Mouse (Mus musculus): ENCODE measurements around the gene Hebp2. TPM values are rescaled to one million over a fixed set of nuclear protein-coding genes. Genes with fewer than 3 reads are reported as not detected.

Gene Hebp2
- total and polyA plus RNA-seq, 3 experiments: not detected

DNA sequence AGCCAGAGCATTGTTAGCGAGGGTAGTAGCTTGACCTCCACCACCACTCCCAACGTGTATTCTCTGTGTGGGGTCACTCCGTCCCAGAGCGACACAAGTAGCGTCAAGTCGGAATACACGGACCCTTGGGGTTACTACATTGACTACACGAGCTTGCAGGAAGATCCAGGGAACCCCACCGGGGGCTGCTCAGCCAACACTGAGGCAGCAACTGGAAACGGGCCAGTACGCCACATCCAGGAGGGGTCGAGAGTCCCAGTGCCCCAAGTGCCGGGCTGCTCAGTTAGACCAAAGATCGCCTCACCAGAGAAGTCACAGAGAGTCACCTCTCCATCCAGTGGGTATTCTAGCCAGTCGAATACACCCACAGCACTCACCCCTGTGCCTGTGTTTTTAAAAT lies 20.6 kb downstream of the Hebp2 start:
- no peaks in the 10 kb centered on the region for H3K9me3 ChIP-seq (replicated peaks)
- no peak for ATAC-seq (ENCODE audit: extremely low read depth, insufficient number of reproducible peaks, low FRiP score, poor library complexity, severe bottlenecking)
- no peaks in the 10 kb centered on the region for H3K4me1 ChIP-seq (ENCODE audit: insufficient read depth, low read depth, low read length)
- DNase-seq (ENCODE audit: low spot score): no peak
- peaks cover 4% of the 10 kb centered on the region; the same call in 1 of the 2 replicates for H3K27me3 ChIP-seq (ENCODE audit: insufficient read depth, low read length)
- TF ChIP-seq TAL1 (conservative IDR thresholded peaks at IDR 0.05; ENCODE audit: low read depth, low read length): no peak
- no peak for TF ChIP-seq POLR2AphosphoS5 (IDR thresholded peaks at IDR 0.05; ENCODE audit: insufficient replicate concordance, low read depth, low read length)
- no peak for TF ChIP-seq GATA1 (IDR thresholded peaks at IDR 0.05; ENCODE audit: borderline replicate concordance, low read length)
- no peak for TF ChIP-seq GATA2 (IDR thresholded peaks at IDR 0.05; ENCODE audit: borderline replicate concordance, low read depth, low read length)
- H3K36me3 ChIP-seq (replicated peaks): no peaks in the 10 kb centered on the region
- H3K4me3 ChIP-seq (ENCODE audit: low read depth, low read length): no peak overlapping the region

DNA sequence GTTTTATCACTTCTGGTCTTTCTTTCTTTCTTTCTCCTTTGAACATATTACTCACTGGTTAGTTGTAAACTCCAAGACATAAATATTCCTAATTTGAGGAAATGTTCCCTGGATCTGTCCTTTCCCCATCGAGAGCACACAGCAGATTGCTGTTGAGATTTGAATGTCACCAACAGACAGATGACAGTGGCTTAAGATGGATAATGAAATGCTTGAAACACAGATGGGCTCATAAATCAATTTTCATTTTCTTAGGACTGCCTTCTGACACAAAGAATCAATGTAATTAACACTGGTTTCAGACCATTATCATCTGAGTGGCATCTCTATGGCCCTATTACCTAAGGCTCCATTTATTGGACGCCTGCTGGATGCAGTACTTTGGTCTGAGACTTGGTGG lies 23.3 kb downstream of the Hebp2 start:
- TF ChIP-seq GATA2 (IDR thresholded peaks at IDR 0.05; ENCODE audit: borderline replicate concordance, low read depth, low read length) (no peak), CTCF (IDR thresholded peaks at IDR 0.05; ENCODE audit: low read depth, low read length) (no peak), POLR2AphosphoS5 (IDR thresholded peaks at IDR 0.05; ENCODE audit: insufficient replicate concordance, low read depth, low read length) (no peak), GATA1 (IDR thresholded peaks at IDR 0.05; ENCODE audit: borderline replicate concordance, low read length) (no peak), TAL1 (conservative IDR thresholded peaks at IDR 0.05; ENCODE audit: low read depth, low read length) (no peak)
- Histone ChIP-seq H3K27me3 (ENCODE audit: insufficient read depth, low read length) (peaks cover 4% of the 10 kb centered on the region; the same call in 1 of the 2 replicates), H3K4me3 (ENCODE audit: low read depth, low read length) (no peak overlapping the region), H3K9me3 (replicated peaks) (no peaks in the 10 kb centered on the region), H3K4me1 (ENCODE audit: insufficient read depth, low read depth, low read length) (no peaks in the 10 kb centered on the region), H3K36me3 (replicated peaks) (no peaks in the 10 kb centered on the region)
- ATAC-seq (ENCODE audit: extremely low read depth, insufficient number of reproducible peaks, low FRiP score, poor library complexity, severe bottlenecking) (no peak), DNase-seq (ENCODE audit: low spot score) (no peak)

DNA sequence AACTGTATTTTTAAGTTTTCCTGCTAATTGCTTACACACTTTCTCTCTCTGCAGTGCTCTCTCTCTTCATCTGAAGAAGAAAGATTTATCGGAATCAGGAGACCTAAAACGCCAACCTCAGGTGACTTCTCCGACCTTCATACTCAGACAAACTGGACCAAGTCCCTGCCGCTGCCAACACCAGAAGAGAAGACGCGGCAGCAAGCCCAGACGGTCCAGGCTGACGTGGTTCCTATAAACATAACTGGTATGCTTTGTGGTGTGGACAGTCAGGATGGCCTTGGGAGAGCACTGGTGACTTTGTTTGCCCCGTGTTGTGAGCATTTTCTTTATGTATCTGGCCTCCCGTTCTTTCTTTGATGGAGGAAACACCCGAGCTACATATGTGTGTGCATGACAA lies 34.4 kb downstream of the Hebp2 start:
- ATAC-seq (ENCODE audit: extremely low read depth, insufficient number of reproducible peaks, low FRiP score, poor library complexity, severe bottlenecking): no peak
- no peaks in the 10 kb centered on the region for H3K36me3 ChIP-seq (replicated peaks)
- H3K4me1 ChIP-seq (ENCODE audit: insufficient read depth, low read depth, low read length): no peaks in the 10 kb centered on the region
- H3K4me3 ChIP-seq (ENCODE audit: low read depth, low read length): no peak overlapping the region
- no peaks in the 10 kb centered on the region for H3K9me3 ChIP-seq (replicated peaks)
- no peaks in the 10 kb centered on the region for H3K27me3 ChIP-seq (ENCODE audit: insufficient read depth, low read length)
- TF ChIP-seq CTCF (IDR thresholded peaks at IDR 0.05; ENCODE audit: low read depth, low read length) (no peak), GATA1 (IDR thresholded peaks at IDR 0.05; ENCODE audit: borderline replicate concordance, low read length) (no peak), GATA2 (IDR thresholded peaks at IDR 0.05; ENCODE audit: borderline replicate concordance, low read depth, low read length) (no peak), TAL1 (conservative IDR thresholded peaks at IDR 0.05; ENCODE audit: low read depth, low read length) (no peak), POLR2AphosphoS5 (IDR thresholded peaks at IDR 0.05; ENCODE audit: insufficient replicate concordance, low read depth, low read length) (no peak)
- DNase-seq (ENCODE audit: low spot score): no peak

DNA sequence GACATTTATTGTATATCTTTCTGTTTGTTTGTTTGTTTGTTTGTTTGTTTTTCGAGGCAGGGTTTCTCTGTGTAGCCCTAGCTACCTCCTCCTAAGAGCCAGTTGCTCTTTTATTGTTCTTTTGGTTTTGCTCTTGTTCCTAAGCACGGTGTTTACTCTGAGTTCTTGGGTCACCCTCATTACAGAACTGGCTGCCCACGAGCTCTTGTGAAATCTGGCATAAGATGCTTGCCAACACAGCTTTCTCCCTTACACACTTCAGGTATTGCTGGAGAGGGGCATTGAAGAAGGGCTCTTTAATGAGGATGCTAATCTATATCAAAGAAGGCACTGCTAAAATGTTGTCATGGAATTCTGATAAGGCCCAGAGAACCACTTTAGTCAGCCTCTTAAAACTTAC lies 35.2 kb downstream of the Hebp2 start:
- Histone ChIP-seq H3K27me3 (ENCODE audit: insufficient read depth, low read length) (no peaks in the 10 kb centered on the region), H3K4me3 (ENCODE audit: low read depth, low read length) (no peak overlapping the region), H3K36me3 (replicated peaks) (no peaks in the 10 kb centered on the region), H3K4me1 (ENCODE audit: insufficient read depth, low read depth, low read length) (no peaks in the 10 kb centered on the region), H3K9me3 (replicated peaks) (no peaks in the 10 kb centered on the region)
- TF ChIP-seq CTCF (IDR thresholded peaks at IDR 0.05; ENCODE audit: low read depth, low read length) (no peak), TAL1 (conservative IDR thresholded peaks at IDR 0.05; ENCODE audit: low read depth, low read length) (no peak), GATA2 (IDR thresholded peaks at IDR 0.05; ENCODE audit: borderline replicate concordance, low read depth, low read length) (no peak), GATA1 (IDR thresholded peaks at IDR 0.05; ENCODE audit: borderline replicate concordance, low read length) (no peak), POLR2AphosphoS5 (IDR thresholded peaks at IDR 0.05; ENCODE audit: insufficient replicate concordance, low read depth, low read length) (no peak)
- ATAC-seq (ENCODE audit: extremely low read depth, insufficient number of reproducible peaks, low FRiP score, poor library complexity, severe bottlenecking) (no peak), DNase-seq (ENCODE audit: low spot score) (no peak)

DNA sequence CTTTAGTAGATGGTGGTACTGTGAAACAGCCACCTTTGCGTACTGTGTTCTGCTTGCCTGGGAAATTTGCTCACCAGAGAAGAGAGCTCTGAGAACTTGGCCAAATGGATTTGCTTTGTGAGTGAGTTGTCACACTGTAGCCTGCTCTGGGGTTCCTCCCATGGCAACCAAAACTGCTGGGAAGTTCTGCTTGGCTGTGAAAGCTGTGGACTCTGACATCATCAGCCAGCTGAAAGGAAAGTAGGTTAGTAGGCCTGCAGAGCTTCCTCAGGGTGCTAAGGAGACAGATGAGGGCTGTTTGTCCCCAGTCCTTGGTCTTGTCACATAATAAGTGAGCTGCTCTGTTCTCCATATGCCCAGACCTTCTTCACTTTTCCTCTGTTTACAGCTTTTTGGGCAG lies 37.3 kb downstream of the Hebp2 start:
- no peak overlapping the region for H3K4me3 ChIP-seq (ENCODE audit: low read depth, low read length)
- ATAC-seq (ENCODE audit: extremely low read depth, insufficient number of reproducible peaks, low FRiP score, poor library complexity, severe bottlenecking) (no peak), DNase-seq (ENCODE audit: low spot score) (no peak)
- H3K36me3 ChIP-seq (replicated peaks): no peaks in the 10 kb centered on the region
- TF ChIP-seq GATA1 (IDR thresholded peaks at IDR 0.05; ENCODE audit: borderline replicate concordance, low read length) (no peak), GATA2 (IDR thresholded peaks at IDR 0.05; ENCODE audit: borderline replicate concordance, low read depth, low read length) (no peak), TAL1 (conservative IDR thresholded peaks at IDR 0.05; ENCODE audit: low read depth, low read length) (no peak), CTCF (IDR thresholded peaks at IDR 0.05; ENCODE audit: low read depth, low read length) (no peak), POLR2AphosphoS5 (IDR thresholded peaks at IDR 0.05; ENCODE audit: insufficient replicate concordance, low read depth, low read length) (no peak)
- no peaks in the 10 kb centered on the region for H3K4me1 ChIP-seq (ENCODE audit: insufficient read depth, low read depth, low read length)
- H3K27me3 ChIP-seq (ENCODE audit: insufficient read depth, low read length): no peaks in the 10 kb centered on the region
- H3K9me3 ChIP-seq (replicated peaks): no peaks in the 10 kb centered on the region

DNA sequence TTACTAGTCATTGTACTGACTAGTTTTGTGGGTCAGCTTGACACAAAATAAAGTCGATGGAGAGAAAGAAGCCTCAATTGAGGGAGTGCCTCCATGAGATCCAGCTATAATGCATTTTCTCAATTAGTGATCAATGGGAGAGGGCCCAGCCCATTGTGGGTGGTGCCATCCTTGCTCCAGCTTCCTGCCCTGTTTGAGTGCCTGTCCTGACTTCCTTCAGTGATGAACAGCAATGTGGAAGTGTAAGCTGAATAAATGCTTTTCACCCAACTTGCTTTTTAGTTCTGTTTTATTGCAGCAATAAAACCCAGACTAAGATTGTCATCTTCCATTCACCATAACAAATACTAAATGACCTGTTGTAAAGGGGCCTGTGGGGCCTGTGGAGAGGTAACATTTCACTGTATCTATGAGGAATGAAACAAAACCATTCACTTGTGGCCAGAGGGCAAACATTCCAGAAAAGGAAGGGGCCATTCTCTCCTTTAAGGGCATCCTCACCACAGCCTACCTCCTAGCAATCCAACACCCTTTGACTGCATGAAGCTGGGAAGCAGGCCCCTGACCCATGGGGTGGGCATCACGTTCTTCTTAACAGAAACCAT lies 37.9 kb downstream of the Hebp2 start:
- Histone ChIP-seq H3K36me3 (replicated peaks) (no peaks in the 10 kb centered on the region), H3K4me1 (ENCODE audit: insufficient read depth, low read depth, low read length) (no peaks in the 10 kb centered on the region), H3K9me3 (replicated peaks) (no peaks in the 10 kb centered on the region), H3K4me3 (ENCODE audit: low read depth, low read length) (no peak overlapping the region), H3K27me3 (ENCODE audit: insufficient read depth, low read length) (no peaks in the 10 kb centered on the region)
- ATAC-seq (ENCODE audit: extremely low read depth, insufficient number of reproducible peaks, low FRiP score, poor library complexity, severe bottlenecking) (no peak), DNase-seq (ENCODE audit: low spot score) (no peak)
- TF ChIP-seq GATA2 (IDR thresholded peaks at IDR 0.05; ENCODE audit: borderline replicate concordance, low read depth, low read length) (no peak), GATA1 (IDR thresholded peaks at IDR 0.05; ENCODE audit: borderline replicate concordance, low read length) (no peak), TAL1 (conservative IDR thresholded peaks at IDR 0.05; ENCODE audit: low read depth, low read length) (no peak), POLR2AphosphoS5 (IDR thresholded peaks at IDR 0.05; ENCODE audit: insufficient replicate concordance, low read depth, low read length) (no peak), CTCF (IDR thresholded peaks at IDR 0.05; ENCODE audit: low read depth, low read length) (no peak)

All from G1E (cell line).